Mouse (Mus musculus) thymus, postnatal 0 days (tissue): ENCODE measurements around the gene Cep152. TPM values are rescaled to one million over a fixed set of nuclear protein-coding genes. Genes with fewer than 3 reads are reported as not detected.

Experiments
- DNase-seq: peaks from one replicate; pipeline ENCODE4 v3.0.0-alpha.2; 2015; ENCODE audit warnings: low spot score
- polyA plus RNA-seq: library from polyadenylated mRNA; unstranded; fragments of >200 nt; fragmentation: Nextera tagmentation; extraction: Ambion mirVana; gene quantifications from 2 replicates; pipeline ENCODE4 v1.2.1, GENCODE M21; 2015

Cep152 gene
- polyA plus RNA-seq, 1 experiment from 2014 or later, result 7.5 TPM

DNA sequence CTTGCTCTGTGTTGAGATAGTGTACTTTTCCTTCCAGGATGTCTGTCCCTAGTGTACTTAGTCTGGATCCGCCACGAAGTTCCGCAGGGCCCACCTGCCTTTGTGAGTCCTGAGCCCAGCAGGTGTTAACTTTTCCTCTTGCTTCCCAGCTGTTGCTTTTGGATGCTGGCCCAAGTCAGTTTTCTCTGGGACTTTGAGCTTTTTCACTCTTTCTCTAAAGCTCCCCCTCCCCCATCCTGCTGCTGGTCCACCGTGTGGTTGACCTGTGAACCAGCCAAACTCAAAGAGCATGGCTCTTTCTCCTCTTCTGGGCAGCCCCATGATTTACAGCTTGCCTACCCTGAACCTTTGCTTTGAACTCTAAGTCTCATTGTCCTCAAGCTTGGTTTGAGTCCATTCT, 1.6 kb upstream of the Cep152 start:
- DNase-seq, result no peak

DNA sequence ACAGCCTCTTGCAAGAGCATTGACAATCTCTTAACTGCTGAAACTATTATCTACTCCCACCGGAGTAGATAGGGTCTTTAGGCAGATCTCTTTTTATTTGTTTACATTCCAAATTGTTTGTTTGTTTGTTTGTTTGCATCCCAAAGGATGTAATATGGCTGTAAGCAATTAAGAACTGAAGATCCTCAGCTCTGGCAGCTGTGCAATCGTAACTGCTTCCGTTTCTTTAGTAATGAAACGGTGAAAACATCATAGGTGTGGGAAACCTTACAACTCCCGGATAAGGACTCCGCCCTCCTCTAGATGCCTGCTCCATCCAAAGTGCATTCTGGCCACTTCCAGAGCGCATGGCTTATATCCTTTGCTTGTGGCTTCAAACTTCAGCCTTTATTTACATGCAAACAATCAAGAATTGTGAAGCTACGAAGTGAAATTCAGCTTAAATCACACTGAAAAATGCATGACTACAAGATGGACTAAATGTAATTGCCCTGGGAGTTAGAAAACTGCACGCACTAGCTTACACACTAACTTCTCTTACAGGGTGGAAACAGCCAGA, 707 bp downstream of the Cep152 start:
- peak; percentile 19 for DNase-seq

- DNase-seq, result no peak
These were observed 1.7 kb downstream of the Cep152 start for GRCm38 (mm10) chr2:125623211-125623610.

GRCm38 (mm10) chr2:125620213-125620907, 4.6 kb downstream of the Cep152 start:
- DNase-seq, result no peak

- DNase-seq, result no peak
These were observed 9.0 kb downstream of the Cep152 start for GRCm38 (mm10) chr2:125615858-125616424.

DNA sequence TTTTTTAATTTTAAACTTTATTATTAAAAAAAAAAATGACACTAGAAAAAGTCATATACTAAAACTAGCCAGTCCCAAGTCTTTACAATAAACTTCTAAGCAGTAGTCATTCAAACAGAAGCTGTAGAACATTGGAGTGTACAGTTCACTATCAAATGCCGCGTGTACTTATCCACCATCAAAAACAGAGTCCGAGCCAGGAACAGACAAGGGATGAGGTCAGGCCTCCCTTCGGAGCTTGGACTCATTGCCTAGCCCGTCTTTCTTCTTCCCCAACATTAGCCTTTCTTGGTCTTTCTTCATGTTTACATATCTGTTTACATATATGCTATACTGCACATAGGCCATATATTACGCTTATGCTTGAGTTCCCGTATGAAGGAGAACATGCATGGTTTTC, 9.5 kb downstream of the Cep152 start:
- DNase-seq, result no peak

GRCm38 (mm10) chr2:125606220-125606845, 18.6 kb downstream of the Cep152 start:
- no peak for DNase-seq

DNA sequence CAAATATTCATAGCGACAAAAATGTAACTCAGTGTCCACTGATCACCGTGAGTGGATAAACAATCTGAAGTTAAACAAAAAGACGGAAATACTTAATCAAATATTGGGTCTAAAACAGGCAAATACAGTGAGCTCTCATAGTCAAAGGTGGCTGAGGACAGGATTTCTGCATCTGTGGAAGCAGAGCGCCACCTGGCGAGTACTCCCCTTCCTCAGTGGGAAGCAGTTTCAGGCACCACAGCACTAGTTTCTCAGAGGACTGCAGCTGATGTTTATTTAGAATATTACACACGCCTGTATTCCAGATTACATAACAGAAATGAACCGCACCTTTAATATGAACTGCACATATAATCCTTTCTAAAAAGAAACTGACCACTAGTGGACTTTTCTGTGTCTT, 20.3 kb downstream of the Cep152 start:
- peak; percentile 11 for DNase-seq

DNA sequence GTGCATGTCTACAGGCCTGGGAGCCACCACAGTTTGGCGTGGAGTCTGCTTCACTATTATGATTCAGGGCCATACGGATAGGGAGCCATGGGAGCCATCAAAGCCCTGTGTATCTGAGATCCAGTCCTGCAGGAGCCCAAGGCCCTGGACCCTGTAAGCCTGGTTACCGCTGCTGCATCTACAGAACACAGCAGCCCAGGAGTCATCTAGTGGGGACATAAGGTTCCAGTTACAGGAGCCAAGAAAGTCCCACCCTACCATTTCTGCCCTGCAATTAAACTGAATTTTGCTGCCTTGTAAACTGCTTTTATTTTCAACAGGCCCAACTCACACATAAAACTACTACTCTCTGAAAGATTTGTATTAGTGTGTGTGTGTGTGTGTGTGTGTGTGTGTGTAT, 21.9 kb downstream of the Cep152 start:
- DNase-seq, result no peak

DNA sequence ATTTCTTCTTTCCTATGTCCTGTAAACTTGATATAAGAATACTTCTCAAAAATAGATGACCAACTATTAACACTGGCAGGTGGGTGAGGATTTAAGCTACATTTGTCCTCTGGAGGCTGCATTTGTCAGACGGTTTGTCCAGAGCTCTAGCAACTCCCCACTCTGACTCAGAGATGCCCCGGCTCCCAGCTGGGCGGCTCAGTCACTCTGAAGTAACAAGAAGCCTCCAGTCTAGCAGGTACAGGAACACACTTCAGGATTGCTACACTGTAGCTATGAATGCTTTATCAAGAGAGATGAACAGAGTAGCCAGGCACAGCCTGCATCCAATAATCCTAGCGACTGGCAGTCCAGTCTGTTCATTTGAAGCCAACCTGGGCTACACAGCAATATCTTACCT, 26.0 kb downstream of the Cep152 start:
- DNase-seq, result no peak

DNA sequence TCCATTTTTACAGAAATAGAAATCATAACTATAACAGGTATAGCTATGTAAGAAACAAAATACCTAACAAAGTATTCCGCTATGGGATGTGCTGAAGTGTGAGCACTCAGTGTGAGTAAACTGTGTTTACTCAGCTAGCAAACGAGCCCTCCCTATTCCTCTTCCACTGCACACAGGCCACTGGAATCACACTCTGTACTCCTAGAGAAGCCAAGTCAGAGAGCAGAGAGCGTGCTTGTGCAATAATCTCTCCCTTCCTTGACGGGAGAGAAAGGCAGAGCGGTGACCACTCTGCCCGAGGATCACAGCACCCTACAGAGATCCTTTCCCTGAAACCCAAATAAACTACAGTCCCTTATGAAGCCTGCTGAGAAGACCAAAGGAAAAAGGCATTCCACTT, 26.7 kb downstream of the Cep152 start:
- no peak for DNase-seq

DNA sequence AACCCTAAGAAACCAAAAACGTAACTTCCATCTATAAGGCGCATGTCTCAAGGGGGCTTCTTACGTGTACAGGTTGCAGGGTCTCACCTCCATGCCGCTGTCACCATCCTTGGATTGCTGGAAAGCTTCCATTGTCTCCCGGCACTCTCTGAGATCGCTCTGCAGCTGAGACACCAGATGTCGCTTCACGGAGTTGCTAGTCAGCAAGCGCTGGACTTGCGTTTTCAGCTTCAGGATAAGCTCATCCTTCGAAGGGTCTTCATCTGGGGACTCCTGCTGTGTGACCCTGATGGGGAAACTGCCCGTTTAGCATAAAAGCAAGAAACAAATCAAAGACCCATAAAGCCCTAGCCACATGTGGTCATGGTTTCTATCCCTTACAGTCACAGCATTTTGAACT, 30.1 kb downstream of the Cep152 start:
- DNase-seq, result no peak

GRCm38 (mm10) chr2:125594072-125594471, 30.8 kb downstream of the Cep152 start:
- no peak for DNase-seq

- no peak for DNase-seq
These were observed 33.0 kb downstream of the Cep152 start for GRCm38 (mm10) chr2:125591895-125592294.

DNA sequence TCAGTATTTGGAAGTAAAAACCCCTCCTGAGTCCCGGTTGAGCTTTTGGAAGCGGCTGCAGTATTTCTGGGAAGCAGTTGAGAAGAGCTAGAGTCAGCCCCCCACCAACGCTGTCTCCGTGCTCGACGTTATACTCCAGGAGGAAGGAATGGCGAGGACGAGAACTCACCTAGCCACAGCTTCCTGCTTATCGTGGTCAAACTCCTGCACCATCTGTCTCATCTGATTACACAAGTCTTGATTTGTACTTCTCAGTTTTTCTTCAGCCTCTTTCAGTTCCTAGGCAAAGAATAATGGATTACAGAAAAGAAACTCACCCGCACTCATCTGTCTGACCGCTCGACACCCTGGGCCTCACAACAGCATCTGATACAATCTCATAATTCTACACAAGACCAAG, 35.6 kb downstream of the Cep152 start:
- DNase-seq, result no peak

DNA sequence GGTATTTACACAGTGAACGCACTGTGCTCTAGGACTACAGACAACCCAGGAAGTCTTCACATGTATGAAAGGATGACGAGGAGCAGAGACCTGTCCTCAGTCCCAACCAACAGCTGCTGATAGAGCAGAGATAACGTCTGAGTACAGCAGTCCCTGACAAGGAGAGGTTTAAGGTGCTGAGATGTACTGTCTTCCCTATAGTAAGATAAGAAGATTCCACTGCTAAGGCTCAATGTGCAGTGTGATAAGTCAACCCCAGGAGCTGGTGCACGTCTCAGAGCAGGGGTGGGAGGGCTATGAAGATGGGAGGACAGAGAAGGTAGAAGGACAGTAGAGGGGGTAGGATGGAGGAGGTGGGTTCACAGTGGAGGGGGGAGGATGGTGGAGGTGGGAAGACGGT, 43.8 kb downstream of the Cep152 start:
- no peak for DNase-seq

DNA sequence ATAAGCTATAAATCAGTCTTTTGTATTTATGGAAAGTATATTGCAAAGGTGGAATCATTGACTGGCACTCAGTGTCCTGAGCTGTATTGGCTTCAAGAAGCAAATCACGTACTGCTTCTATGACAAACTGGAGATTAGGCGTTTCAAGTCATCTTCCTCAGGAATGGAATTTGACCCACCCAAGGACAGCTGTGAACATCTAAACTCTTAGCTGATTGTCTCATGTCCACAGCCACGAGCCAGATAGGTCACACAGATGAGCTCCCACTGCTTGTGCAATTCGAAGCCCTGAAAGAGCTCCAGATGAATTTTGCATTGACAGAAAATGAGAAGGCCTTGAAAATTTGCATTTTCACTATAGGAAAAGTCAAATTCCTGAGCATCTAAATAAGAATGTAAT, 47.2 kb downstream of the Cep152 start:
- DNase-seq, result no peak

- no peak for DNase-seq
These were observed 48.4 kb downstream of the Cep152 start for GRCm38 (mm10) chr2:125576498-125576897.

- no peak for DNase-seq
These were observed 49.1 kb downstream of the Cep152 start for GRCm38 (mm10) chr2:125575766-125576165.

DNA sequence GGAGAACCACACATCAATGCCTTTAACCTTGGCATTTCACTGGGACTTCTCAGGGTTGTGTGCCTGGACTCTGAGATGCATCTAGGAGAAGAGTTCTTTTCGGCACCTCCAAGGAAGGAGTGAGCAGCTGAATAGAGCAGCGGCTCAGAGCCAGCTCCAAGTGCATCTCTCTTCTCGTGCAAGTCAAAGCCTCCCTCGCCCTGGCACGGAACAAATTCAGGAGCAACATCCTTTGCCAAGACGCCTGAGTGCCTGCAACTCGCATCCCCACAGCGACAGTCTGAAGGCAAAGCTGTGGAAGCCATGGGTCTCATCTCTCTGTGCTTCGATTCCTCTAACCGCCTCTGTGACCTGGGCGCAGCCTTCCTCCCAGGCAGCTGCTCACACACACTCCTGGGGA, 61.0 kb downstream of the Cep152 start:
- no peak for DNase-seq

- DNase-seq, result no peak
These were observed 62.5 kb downstream of the Cep152 start for GRCm38 (mm10) chr2:125562407-125562806.

DNA sequence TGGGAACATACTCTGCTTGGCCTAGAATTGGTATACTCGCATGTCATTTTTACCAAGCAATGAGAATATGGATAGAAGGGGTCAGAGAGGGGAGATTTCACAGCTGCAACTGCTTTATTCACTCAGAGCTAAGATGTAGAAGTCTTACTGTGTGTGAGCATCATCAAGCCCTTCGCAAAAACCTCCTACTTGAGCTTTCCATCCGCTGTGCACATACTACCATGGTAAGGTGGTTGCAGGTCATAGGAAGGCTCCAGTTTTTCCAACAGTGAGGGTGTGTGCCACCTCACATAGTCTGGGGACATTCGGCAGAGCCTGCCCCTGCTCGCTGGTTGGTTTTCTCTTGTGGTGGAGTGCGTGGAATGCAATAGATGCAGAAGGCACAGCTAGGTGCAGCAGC, 64.9 kb downstream of the Cep152 start:
- DNase-seq, result no peak
